Mouse (Mus musculus) 416B (cell line): Measurements from ENCODE around the gene Smim1.

Experiments
- DNase-seq: peaks from one replicate; pipeline ENCODE4 v3.0.0; 2011; ENCODE audit warnings: low read depth

The Smim1 gene

GRCm38 (mm10) chr4:154021432-154021831 is 4.6 kb downstream of the Smim1 start:
- DNase-seq = no peak

GRCm38 (mm10) chr4:154019571-154019970 is 6.5 kb downstream of the Smim1 start:
- DNase-seq = peak; percentile 45

- DNase-seq = no peak
These were observed 10.6 kb downstream of the Smim1 start for GRCm38 (mm10) chr4:154015476-154015875.

- DNase-seq = peak; percentile 56
These were observed 13.7 kb downstream of the Smim1 start for GRCm38 (mm10) chr4:154012132-154012882.

- peak; percentile 83 for DNase-seq
These were observed 14.4 kb downstream of the Smim1 start, which contains the start of gene Lrrc47 for GRCm38 (mm10) chr4:154011646-154012089. Gene Lrrc47 (plus strand): TSS chr4:154011731.

GRCm38 (mm10) chr4:154010907-154011645 is 15.0 kb downstream of the Smim1 start:
- DNase-seq = peak; percentile 27

- DNase-seq = no peak
These were observed 18.3 kb downstream of the Smim1 start for GRCm38 (mm10) chr4:154007759-154008158.

- no peak for DNase-seq
These were observed 19.8 kb downstream of the Smim1 start for GRCm38 (mm10) chr4:154006264-154006663.

GRCm38 (mm10) chr4:154005488-154005887 is 20.5 kb downstream of the Smim1 start:
- DNase-seq = no peak

GRCm38 (mm10) chr4:153993505-153993904 is 32.5 kb downstream of the Smim1 start:
- DNase-seq = peak; percentile 53

- no peak for DNase-seq
These were observed 33.3 kb downstream of the Smim1 start for GRCm38 (mm10) chr4:153992715-153993114.

GRCm38 (mm10) chr4:153980470-153980869 is 45.6 kb downstream of the Smim1 start:
- no peak for DNase-seq

GRCm38 (mm10) chr4:153979243-153979642 is 46.8 kb downstream of the Smim1 start:
- no peak for DNase-seq

GRCm38 (mm10) chr4:153975768-153976167 is 50.3 kb downstream of the Smim1 start:
- peak; percentile 35 for DNase-seq

GRCm38 (mm10) chr4:153975292-153975662 is 50.8 kb downstream of the Smim1 start:
- peak; percentile 46 for DNase-seq

GRCm38 (mm10) chr4:153974431-153975291 is 51.4 kb downstream of the Smim1 start, which contains the start of the genes Dffb and Cep104:
Gene Dffb (minus strand): TSS chr4:153975126.
Gene Cep104 (plus strand): TSS chr4:153975194.
- peak; percentile 93 for DNase-seq
